Mouse (Mus musculus): ENCODE results near the gene Slc30a7. TPM values are rescaled to one million over a fixed set of nuclear protein-coding genes. Genes with fewer than 3 reads are reported as not detected.
A peak's percentile ranks its signal among the peaks of the same experiment; 100 is the strongest.

Slc30a7 gene
- total RNA-seq, 1 experiment from 2014 or later, result 39.8 TPM

DNA sequence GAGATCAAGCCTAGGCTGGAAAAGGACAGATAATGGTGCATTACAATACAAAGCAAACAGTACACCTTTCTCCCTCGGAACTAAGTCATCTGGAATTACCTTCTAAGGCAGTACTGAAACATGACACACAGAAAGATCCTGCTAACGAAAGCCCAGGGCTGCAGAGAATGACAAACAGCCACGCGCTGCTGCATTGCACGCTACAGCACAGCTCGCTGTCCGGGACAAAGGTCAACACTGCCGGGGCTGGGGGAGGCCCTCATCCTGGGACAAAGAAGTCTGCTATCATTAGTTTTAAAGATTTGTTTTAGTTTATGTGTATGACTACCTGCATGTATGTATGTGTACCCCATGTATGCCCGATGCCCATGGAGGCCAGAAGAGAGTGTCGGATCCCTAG is 14.2 kb downstream of the Slc30a7 start:
- no peak for ATAC-seq (replicated peaks; ENCODE audit: low read depth, poor library complexity, severe bottlenecking)

DNA sequence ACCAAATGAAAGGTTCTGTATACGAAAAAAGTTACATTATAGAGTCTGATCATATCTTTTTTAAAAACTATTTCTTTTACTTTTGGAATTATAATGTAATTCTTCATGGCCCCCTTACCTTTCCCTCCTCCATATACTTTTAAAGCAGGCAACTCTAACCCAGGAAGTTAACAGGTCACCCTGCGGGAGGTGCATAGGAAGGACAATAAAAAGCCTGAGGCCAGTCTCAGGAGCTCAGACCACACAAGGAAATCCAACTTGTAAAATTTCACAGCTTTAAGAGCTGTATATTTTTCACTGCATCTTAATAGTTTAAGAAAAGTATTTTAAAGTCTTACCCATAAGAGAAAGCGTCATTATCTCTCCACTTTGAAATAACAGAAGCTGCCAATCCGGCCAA is 14.6 kb downstream of the Slc30a7 start:
- ATAC-seq (replicated peaks; ENCODE audit: low read depth, poor library complexity, severe bottlenecking), result no peak

DNA sequence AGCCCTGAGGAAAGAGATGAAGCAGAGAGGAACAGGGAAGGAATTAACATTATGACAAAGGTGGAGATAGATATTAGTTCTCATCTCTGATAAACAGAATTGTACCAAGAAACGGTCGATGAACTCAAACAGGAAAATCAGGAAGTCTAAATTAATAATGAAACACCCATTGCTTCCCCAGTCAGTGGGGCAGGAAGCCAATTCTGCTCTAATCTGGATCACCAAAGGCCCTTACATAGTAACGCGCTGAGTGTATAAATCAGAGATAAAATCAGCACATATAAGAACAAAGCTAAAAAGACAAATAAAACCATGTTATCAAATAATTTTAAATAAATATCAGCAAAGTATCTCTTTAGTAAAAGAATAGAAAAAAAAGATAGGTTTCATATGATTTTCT is 15.1 kb downstream of the Slc30a7 start:
- peak; percentile 62 for ATAC-seq (replicated peaks; ENCODE audit: low read depth, poor library complexity, severe bottlenecking)

DNA sequence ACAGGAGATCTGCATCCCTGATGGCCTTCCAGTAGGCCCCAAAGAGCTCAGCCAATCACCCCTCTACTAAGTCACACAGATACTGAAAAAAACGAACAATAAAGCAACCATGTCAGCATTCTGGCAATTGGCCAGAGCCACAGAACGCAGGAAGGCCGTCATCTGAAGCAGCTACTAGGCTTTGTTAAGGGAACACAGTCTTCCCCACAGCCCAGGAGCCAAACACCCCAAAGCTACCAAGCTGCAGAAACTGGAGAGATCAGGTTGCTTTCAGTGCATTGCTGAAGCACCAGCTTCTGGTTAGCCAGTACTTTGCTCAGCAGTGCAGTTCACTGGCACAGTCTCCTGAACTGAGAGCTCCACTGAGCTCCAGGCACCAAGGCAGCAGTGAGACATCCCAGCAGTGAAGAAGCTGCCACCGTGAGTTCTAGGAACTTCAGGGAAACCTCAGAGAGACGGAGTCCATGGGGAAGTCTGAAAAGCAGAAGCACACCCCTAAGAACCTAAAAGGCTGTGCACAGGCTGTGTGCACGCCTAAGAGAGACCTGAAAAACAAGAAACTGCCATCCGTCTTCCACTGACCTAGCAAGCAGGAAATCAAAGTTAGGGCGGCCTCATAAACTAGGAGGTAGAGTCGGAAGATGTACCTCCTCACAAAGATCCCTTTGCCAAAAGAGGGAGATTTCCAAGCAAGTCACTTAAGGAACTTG is 21.9 kb downstream of the Slc30a7 start:
- ATAC-seq (replicated peaks; ENCODE audit: low read depth, poor library complexity, severe bottlenecking), result peak; percentile 91

DNA sequence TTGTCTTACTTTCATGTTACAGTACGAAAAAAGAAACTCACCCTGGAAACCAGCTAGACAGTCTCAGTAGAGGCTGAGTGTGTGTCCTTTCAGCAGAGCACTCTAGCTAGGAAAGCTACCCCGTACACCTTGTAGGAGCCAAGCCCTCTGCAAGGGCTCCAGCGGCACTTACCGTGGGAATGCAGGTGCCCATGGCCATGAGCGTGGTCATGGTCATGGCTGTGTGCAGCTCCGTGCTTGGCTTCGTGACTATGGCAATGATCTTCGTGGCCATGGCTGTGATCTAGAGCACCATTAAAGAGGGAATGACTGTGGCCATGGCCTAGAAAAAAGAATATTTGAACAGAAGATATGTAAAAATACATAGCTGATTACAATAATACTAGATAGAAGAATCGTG is 22.6 kb downstream of the Slc30a7 start:
- no peak for ATAC-seq (replicated peaks; ENCODE audit: low read depth, poor library complexity, severe bottlenecking)

DNA sequence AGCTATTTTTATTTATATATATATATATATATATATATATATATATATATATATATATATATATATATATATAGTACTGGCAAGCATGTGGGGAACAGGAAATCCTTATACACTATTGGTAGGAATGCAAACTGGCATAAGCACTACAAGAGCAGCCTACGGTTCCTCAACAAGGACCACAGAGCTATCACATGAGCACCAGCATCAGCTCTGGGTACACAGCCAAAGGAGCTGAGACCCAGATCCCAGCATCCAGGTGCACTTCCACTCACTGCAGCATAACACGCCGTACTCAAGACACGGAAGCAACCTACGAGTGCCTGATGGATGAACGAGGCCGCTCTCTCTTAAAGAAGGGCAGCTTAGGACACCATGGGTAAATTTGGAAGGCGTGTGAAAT is 24.0 kb downstream of the Slc30a7 start:
- ATAC-seq (replicated peaks; ENCODE audit: low read depth, poor library complexity, severe bottlenecking), result no peak

DNA sequence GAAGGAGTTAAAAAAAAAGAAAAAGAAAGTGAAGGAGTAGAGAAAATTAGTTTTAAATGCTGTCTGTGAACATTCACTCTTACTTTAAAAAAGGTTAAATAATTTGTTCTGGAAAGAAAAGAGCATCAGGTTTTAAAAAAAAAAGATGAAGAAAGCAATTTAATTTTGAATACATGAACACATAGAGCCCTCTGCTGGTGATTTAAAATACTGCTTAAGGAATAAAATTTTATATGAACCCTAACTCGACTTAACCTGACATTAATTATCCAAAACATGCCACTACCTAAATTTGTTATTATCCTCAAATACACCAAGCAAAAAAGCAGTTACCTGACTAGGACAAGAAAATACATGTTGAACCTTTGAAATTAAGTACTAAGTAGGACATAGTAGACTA is 28.2 kb downstream of the Slc30a7 start:
- peak; percentile 50; the same call in 1 of the 2 replicates for ATAC-seq (replicated peaks; ENCODE audit: low read depth, poor library complexity, severe bottlenecking)

DNA sequence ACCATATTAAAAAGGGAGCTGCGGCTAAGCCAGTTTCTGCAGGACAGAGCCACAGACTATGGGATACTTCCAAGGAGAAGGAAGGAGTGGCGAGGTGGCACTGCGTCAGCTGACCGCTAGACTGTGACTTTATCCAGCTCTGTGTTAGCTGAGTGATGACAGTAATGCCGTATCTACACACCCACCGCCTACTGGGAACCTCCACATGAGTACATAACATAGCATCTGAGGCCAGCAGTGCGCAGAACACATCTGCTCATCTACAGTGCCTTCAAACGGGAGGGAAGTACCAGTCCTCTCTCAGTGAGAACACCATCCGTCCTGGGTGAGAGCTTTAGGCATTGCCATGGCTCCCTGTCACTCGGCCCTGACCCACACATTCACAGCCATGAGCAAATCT is 32.2 kb downstream of the Slc30a7 start:
- ATAC-seq (replicated peaks; ENCODE audit: low read depth, poor library complexity, severe bottlenecking), result no peak

DNA sequence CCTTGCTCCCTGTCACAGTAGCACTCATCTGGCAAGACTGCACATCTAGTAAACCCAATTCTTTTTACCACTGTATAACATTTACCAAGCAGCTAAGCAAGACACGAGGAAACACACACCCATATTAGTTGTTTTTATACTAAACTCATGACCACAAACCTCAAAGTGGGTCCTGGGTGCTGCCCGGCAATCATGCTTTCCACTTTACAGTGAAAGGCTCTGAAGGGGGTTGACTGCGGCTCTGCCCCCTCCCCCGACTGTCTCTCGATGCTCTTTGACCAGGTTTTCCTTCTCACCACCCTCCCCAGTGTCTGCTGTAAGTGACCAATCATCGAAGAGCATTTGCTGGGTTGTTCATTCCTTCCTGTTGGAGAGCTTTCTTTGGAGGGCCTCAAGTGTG is 33.0 kb downstream of the Slc30a7 start:
- ATAC-seq (replicated peaks; ENCODE audit: low read depth, poor library complexity, severe bottlenecking), result no peak

DNA sequence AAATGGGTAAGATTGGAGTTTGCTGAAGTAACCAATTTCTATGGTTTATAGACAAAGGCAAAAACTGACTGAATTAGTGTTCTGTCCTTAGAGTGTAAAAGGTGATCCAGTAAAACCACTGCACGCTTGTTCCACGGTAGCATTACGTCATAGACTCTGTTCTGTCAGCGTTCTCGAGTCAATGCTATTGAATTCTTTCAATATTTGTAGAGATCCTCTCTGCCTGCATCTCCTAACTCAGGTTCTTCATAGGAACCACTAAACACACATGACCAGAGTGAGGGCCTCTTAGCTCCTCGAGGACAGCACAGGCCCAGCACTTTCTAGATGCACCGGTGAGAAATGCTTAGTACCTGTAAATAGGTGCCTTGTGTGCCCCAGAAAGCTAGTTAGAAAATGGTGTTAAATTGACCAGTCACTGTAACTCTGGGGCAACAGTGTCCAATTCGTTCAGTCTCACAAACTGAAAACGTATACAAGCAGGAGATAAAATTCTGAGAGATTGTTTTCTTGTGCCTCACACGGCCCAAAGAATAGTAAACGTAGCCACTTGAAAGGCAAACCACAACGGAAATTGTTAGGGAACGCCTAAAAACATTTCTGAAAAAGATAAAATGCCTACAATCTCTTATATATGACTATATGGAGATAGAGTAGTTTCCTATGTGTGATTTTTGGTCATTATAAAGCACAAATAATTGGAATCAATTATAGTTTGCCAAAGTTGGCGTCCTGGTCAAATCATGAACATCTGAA is 35.1 kb downstream of the Slc30a7 start:
- ATAC-seq (replicated peaks; ENCODE audit: low read depth, poor library complexity, severe bottlenecking), result no peak

DNA sequence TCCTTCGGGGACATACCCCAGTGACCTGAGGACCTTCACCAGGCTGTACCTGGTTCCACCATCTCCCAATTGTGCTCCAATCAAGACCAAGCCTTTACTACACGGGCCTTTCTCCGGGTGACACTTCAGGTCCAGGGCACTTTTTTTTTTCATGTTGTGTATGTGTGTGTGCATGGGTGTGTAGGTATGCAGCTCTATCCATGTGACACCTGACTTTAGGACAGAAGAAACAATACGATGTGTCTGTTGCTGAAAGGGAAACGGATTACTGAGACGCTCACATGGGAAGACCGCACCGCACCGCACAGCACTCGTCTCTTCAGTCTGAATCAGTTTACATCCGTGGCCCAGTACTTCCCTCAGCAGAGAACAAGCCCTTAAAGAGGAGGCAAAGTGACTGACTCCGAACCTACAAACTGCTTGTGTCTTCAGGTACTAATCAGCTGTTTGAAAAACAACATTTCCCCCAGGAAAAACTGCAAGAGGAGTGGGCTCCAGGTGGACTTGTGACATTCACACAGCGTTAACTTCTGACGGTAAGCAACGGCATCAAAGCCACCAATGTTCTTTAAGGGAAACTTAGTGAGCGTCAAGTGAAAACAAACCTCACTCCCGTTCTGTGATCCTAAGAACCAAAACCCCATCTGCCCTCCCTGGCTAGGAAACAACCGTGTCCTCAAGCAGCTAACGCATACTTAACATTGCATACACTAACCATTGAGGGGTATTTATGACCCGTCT is 36.0 kb downstream of the Slc30a7 start:
- no peak for ATAC-seq (replicated peaks; ENCODE audit: low read depth, poor library complexity, severe bottlenecking)

DNA sequence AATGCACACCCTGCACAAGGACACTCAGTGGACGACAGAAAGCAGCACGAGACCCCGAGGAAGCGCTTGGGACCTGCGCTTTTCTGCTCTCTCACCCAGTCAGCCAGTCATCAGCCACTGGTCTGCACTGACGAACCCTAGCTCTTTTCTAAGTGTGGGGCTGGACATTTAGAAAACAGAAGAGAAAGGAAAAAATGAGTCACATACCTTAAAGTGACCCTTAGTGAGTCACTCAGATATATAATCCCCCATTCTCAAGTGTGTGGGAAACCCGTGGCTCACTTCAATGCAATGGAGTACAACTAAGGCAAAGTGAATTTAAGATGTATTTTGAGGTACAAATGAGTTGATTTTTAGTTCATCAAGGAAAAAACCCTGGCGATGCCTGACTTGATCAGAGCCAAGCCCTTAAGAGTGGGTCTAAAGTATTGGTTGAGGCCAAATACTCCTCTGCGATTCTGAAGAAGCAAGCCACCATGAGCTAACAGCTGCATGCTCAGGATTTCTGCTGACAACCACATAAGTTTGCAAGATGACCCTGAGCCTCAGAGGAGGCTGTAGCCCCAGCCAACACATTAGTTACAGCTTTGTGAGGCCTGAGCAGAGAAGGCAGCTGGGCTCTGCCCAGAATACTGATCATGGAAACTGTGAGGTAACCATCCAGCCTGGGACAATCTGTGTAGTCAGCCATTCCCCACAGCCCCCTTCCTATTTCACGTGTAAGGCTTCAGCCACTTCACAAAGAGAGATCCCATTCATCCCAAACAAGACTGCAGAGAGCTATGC is 38.3 kb downstream of the Slc30a7 start:
- ATAC-seq (replicated peaks; ENCODE audit: low read depth, poor library complexity, severe bottlenecking), result no peak

DNA sequence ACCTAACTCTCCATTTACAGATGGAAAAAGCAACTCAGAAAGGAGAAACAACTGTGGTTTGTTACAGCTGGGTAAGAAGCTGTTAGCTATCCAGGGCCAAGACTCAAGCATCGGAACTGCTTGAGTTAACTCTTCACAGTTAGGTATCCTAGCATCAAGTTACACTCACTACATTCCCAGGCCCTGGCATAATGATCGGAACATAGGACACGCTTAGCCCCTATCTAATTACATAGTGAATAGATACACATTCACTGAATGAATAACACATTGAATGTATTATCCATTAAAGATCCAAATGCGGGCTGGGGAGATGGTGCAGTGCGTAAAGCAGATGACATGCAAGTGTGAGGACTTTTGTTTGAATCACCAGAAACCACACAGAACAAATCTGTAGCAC is 43.1 kb downstream of the Slc30a7 start:
- no peak for ATAC-seq (replicated peaks; ENCODE audit: low read depth, poor library complexity, severe bottlenecking)

DNA sequence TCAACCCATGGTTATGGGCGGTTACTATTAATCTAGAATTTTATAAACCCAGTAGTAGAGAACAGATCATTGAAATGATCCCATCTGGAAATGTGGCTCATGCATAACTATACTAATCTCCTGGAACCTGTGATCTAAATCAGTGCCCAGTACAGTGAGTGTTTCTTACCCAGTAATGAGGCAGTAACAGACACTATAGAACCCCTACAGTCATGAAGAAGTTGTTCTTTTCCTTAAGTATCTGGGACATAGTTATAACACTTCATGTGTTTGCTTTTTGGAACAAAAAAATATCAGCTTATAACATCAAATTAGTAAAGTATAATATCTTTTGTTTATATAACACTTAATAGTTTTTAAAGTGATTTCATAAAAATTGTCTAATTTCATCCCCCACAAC is 43.6 kb downstream of the Slc30a7 start:
- ATAC-seq (replicated peaks; ENCODE audit: low read depth, poor library complexity, severe bottlenecking), result no peak

DNA sequence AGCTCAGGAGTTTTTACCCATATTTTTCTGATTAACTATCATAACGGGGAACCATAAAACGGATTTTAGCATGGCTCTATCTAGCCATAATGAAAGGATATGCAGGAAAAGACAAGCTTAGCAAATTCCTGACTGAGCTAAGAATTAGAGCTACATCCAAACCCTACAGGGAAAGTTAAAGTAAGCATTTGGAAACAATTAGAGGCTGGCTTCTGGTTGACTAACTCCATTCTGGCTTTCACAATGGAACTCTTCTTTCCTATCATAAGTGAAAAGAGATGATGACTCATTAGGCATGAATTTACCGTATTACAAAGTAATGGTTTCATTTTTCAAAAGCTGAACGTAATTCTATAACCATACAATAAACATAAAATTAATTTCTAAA is 45.2 kb downstream of the Slc30a7 start:
- no peak for ATAC-seq (replicated peaks; ENCODE audit: low read depth, poor library complexity, severe bottlenecking)

DNA sequence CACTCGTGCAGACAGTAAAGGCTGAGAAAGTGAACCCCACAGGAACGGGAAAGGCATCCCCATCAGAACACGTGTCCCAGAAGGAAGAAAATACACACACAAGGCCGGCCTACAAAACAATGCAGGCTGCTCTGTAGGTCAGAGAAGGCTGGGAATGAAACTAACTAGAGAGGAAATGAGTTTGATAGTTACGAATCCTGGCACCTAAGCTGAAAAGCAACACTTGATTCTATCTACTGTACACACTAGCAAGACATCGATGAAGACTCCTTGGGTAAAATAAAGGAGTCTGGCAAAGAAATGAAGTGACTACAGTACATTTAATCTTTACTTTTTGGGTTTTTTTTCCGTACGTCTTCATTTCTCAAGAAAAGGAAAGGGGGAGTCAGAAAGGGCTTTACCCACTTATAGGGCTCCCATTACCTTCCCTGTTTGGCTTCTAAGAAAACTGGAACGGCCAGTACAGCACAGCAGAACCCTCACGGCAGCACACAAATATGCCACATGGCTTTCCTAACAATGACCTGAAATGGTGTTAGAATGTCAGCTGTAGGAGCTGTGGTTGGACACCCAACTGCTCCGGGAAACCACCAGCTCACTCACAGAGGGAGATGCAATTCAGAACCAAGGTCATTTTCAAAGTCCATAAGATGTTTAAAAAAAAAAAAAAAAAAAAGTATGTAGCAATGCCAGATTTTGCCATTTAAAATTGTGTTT is 45.7 kb downstream of the Slc30a7 start:
- ATAC-seq (replicated peaks; ENCODE audit: low read depth, poor library complexity, severe bottlenecking), result no peak

DNA sequence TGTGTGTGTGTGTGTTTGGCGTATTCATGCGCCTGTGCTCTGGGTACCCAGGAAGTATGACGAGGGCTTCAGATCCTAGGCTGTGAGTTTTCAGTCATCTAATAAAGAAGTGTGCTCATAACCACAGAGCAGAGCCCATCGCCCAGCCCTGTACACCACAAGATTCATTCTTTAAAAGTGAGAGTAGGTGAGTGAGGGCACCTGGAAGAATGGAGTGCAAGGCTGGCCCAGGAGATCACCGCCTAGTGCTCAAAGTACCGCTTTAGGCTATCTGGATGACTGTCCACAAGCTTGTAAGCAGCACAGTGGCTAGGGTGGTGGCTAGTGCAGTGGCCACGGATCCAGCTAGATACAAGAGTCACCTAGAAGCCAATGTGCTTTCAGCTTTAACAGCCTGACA is 50.0 kb downstream of the Slc30a7 start:
- ATAC-seq (replicated peaks; ENCODE audit: low read depth, poor library complexity, severe bottlenecking), result no peak

DNA sequence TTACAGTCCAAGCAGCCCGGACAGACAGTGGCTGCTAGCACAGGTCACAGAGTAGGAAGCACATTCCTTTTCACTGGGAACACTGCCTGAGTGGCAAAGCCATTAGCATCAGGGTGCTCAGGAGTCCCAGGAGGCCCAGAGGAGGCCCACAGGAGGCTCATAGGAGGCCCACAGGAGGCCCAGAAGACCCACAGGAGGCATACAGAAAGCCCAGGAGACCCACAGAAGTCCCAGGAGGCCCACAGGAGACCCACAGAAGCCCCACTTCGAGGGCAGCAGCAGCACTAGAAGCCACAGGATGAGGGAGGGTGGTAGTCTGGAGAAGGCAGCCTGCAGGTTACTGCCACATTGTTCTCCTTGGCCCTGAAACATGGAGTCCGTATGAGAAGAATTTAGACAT is 54.1 kb downstream of the Slc30a7 start:
- ATAC-seq (replicated peaks; ENCODE audit: low read depth, poor library complexity, severe bottlenecking), result no peak

DNA sequence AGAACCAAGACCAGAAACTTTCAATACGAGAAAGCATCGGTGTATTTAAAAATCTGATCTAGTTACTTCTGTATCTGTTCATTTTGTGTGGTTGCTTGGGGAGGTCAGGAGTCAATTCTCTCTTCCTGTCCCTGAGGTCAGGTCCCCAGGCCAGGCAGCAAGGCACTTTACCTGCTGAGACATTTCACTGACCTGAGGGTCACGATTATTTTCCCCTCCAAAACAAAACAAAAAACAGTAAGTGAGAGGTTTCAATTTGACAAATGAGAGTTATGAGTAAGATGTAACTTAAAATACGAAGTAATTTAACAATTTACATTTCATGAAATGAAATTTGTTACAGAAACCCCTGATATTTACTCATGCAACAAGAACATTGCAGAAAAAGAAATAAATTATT is 54.9 kb downstream of the Slc30a7 start:
- no peak for ATAC-seq (replicated peaks; ENCODE audit: low read depth, poor library complexity, severe bottlenecking)

DNA sequence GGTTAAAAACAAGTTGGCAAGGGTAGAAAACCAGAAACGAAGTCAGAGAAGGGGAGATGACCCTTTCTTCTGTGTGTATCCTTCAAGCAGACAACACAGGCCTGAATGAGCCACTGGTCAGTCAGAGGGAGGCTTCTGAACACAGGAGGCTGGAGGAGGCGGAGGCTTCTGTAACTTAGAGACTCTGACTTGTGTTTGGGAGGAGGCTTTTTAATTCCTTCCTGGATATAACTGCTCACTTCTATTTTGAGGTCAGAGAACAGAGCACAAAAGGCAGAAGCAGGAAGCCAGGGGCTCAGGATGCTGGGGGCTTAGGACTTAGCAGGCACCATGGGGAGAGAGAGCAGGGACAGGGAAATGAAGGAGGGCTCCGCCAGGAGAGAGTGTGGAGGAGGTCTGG is 56.0 kb downstream of the Slc30a7 start:
- no peak for ATAC-seq (replicated peaks; ENCODE audit: low read depth, poor library complexity, severe bottlenecking)

Data from common myeloid progenitor, adult 5-6 weeks (primary cell).